Mouse (Mus musculus) E14TG2a.4 (cell line): ENCODE measurements around the gene Fgd5.

Experiments used
- H3K27me3 ChIP-seq: 2 replicates; pipeline ENCODE4 v1.6.1; 2014; ENCODE audit warnings: low read length, control low read depth; ENCODE audit not compliant: insufficient read depth
- H3K36me3 ChIP-seq: 2 replicates; pipeline ENCODE4 v1.6.1; 2014; ENCODE audit warnings: low read length, control low read depth; ENCODE audit not compliant: insufficient read depth
- H3K4me1 ChIP-seq: replicated peaks from 2 replicates; pipeline ENCODE4 v1.6.1; 2014; ENCODE audit warnings: low read depth, low read length, control low read depth
- H3K4me3 ChIP-seq: replicated peaks from 2 replicates; pipeline ENCODE4 v1.5.1; 2014; ENCODE audit warnings: mild to moderate bottlenecking, low read length
- H3K9me3 ChIP-seq: 2 replicates; pipeline ENCODE4 v1.6.1; 2014; ENCODE audit warnings: low read length, control low read depth
- CTCF ChIP-seq: conservative IDR thresholded peaks from 2 replicates; pipeline ENCODE4 v1.5.1; 2014; ENCODE audit warnings: low read length
- NANOG ChIP-seq: IDR thresholded peaks from 2 replicates; pipeline ENCODE4 v1.6.1; 2014; ENCODE audit warnings: borderline replicate concordance, low read length, mixed read lengths
- POU5F1 ChIP-seq: IDR thresholded peaks from 2 replicates; pipeline ENCODE4 v1.6.1; 2014; ENCODE audit warnings: low read length, borderline replicate concordance

The Fgd5 gene

DNA sequence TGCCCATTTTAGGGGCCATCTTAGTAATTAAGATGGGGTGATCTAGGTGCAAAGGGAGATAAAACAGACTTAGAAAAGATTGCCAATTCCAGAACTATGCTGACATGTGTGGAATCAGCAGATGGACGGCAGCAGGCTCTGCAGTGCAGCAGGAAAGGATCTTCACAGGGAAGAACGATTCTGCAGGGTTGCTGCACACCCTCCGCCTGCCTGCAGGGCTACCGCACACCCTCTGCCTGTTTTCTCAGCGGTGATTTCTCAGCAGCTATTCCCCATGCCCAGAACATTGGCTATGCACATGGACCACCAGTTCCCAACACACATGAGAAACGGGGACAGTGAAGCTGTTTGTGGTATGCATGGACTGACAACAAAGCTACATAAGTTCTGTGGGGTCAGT is 12.7 kb upstream of the Fgd5 start:
- Histone ChIP-seq H3K27me3 (peaks cover 17% of the 10 kb centered on the region), H3K9me3 (0 out of 2 replicates have a peak, but pooled peaks cover 6% of the 10 kb centered on the region), H3K36me3 (no peaks in the 10 kb centered on the region), H3K4me1 (no peaks in the 10 kb centered on the region), H3K4me3 (no peak overlapping the region)
- TF ChIP-seq NANOG = no peak
- no peak for TF ChIP-seq POU5F1
- TF ChIP-seq CTCF = no peak

- H3K36me3 ChIP-seq = no peaks in the 10 kb centered on the region
- H3K27me3 ChIP-seq = peaks cover 26% of the 10 kb centered on the region
- 0 out of 2 replicates have a peak, but pooled peaks cover 6% of the 10 kb centered on the region for H3K9me3 ChIP-seq
- H3K4me3 ChIP-seq = peak overlapping the region; percentile 48
- H3K4me1 ChIP-seq = peaks cover 26% of the 10 kb centered on the region
- TF ChIP-seq NANOG = no peak
- no peak for TF ChIP-seq CTCF
- no peak for TF ChIP-seq POU5F1
These were observed 6.5 kb upstream of the Fgd5 start for GRCm38 (mm10) chr6:91972201-91972646.

- 0 out of 2 replicates have a peak, but pooled peaks cover 3% of the 10 kb centered on the region for H3K9me3 ChIP-seq
- H3K4me1 ChIP-seq = peaks cover 36% of the 10 kb centered on the region
- no peak overlapping the region for H3K4me3 ChIP-seq
- no peaks in the 10 kb centered on the region for H3K36me3 ChIP-seq
- peaks cover 41% of the 10 kb centered on the region for H3K27me3 ChIP-seq
- no peak for TF ChIP-seq POU5F1
- TF ChIP-seq NANOG = no peak
- no peak for TF ChIP-seq CTCF
These were observed 4.7 kb upstream of the Fgd5 start for GRCm38 (mm10) chr6:91973972-91974371.

DNA sequence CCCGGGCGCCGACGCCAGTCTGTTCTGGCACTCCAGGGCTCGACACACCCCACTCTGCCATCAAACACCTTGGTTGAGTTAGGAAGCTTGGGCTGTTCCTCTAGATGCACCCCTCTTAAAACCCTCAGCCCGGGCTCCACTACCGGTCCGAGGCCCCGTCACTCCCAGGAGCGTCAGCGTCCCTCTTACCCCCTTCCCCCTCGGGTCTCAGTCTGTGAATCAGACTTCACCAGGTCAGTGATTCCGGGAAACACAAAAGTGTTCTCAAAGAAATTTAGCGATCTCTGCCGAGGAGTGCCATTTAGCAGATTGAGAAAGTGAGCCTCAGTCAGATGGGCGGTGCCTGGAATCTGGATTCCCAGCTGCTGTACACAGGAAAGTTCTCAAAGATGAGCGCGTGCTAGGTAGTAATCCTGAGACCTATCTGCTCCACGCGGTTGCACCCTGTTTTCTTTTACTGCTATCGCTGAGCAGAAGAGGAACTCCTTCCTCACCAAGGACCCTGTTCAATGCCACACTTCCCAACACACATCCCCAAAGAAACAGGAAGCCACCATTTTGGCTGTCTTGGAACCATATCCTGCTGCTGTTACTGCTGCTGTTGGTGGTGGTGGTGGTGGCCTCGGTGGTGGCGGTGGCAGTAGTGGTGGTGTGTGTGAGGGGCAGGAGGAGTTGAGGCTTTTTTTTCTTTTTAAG is 771 bp downstream of the Fgd5 start:
- Histone ChIP-seq H3K36me3 (no peaks in the 10 kb centered on the region), H3K27me3 (peaks cover 77% of the 10 kb centered on the region), H3K4me3 (peak overlapping the region; percentile 83), H3K4me1 (peaks cover 32% of the 10 kb centered on the region), H3K9me3 (no peaks in the 10 kb centered on the region)
- TF ChIP-seq NANOG = no peak
- no peak for TF ChIP-seq POU5F1
- no peak for TF ChIP-seq CTCF

DNA sequence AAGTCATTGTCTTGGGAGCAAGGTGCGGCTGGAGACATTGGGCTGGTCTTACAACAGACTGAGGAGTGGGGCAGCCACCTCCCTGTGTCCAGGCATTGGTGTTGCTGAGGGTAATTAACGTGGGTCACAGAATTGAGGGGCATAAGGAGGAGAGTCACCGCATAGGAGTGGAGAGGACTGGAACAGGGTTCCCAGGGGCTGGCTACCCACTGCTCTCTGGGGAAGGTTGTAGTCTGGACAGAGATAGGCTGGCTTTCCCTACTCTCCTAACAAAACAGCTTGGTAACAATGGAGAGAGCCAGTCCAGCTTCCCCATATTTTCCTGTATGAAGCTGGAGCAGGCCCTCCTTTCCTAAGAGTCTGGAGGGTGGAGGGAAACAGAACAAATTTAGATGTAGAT is 1.3 kb downstream of the Fgd5 start:
- H3K36me3 ChIP-seq = no peaks in the 10 kb centered on the region
- H3K9me3 ChIP-seq = no peaks in the 10 kb centered on the region
- H3K4me1 ChIP-seq = peaks cover 32% of the 10 kb centered on the region
- H3K4me3 ChIP-seq = peak overlapping the region; percentile 83
- peaks cover 74% of the 10 kb centered on the region for H3K27me3 ChIP-seq
- TF ChIP-seq CTCF (no peak), POU5F1 (no peak), NANOG (no peak)

- H3K4me1 ChIP-seq = 0 out of 2 replicates have a peak, but pooled peaks cover 4% of the 10 kb centered on the region
- TF ChIP-seq NANOG (no peak), CTCF (no peak), POU5F1 (no peak)
- no peaks in the 10 kb centered on the region for H3K9me3 ChIP-seq
- H3K4me3 ChIP-seq = no peak overlapping the region
- peaks cover 13% of the 10 kb centered on the region for H3K36me3 ChIP-seq
- H3K27me3 ChIP-seq = peaks cover 11% of the 10 kb centered on the region; the same call in 1 of the 2 replicates
These were observed 11.4 kb downstream of the Fgd5 start for GRCm38 (mm10) chr6:91990101-91990500.

- TF ChIP-seq NANOG (no peak), CTCF (no peak), POU5F1 (no peak)
- no peak overlapping the region for H3K4me3 ChIP-seq
- peaks cover 4% of the 10 kb centered on the region; the same call in 1 of the 2 replicates for H3K36me3 ChIP-seq
- H3K9me3 ChIP-seq = no peaks in the 10 kb centered on the region
- 0 out of 2 replicates have a peak, but pooled peaks cover 4% of the 10 kb centered on the region for H3K4me1 ChIP-seq
- H3K27me3 ChIP-seq = 0 out of 2 replicates have a peak, but pooled peaks cover 6% of the 10 kb centered on the region
These were observed 14.1 kb downstream of the Fgd5 start for GRCm38 (mm10) chr6:91992823-91993222.

DNA sequence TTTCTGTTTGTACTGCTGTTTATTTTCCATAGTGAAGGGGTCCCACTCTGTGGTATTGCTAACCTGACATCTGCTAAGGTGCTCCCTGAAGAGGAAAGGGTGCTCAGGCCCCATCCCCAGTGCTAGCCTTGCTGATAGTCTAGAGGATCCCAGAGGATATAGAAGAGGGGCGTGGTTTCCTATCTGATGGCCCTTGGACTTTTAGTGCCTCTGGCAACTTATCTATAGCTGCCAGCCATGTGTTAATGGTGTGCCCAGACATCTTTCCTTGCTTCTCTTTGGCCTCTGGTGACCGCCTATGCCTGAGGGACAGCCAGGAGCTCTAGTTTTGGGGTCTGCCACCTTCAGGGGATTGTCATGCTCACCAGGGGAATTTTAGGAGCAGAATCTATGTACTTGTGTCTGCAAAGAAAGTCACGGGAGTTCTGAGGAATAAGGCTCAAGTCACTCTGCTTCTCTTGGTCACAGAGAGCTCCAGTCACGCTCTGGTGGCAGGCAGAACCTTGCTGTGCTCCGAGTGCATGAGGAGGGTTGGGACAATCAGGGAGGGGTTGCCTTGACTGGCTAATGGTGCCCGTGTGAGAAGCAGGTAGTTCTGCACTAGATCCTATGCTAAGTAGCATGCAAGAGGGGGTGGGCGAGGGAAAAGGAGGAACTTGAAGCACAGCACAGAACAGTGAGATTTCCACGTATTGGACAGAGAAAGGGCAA is 15.3 kb downstream of the Fgd5 start:
- TF ChIP-seq CTCF = no peak
- Histone ChIP-seq H3K4me3 (no peak overlapping the region), H3K9me3 (no peaks in the 10 kb centered on the region), H3K27me3 (no peaks in the 10 kb centered on the region), H3K36me3 (no peaks in the 10 kb centered on the region), H3K4me1 (0 out of 2 replicates have a peak, but pooled peaks cover 1% of the 10 kb centered on the region)
